Mouse (Mus musculus): ENCODE data around the gene Igfn1. TPM values are rescaled to one million over a fixed set of nuclear protein-coding genes. Genes with fewer than 3 reads are reported as not detected.
A peak's percentile ranks its signal among the peaks of the same experiment; 100 is the strongest.

Igfn1 gene
- polyA plus RNA-seq, 1 experiment from 2014 or later = 0.05 TPM

DNA sequence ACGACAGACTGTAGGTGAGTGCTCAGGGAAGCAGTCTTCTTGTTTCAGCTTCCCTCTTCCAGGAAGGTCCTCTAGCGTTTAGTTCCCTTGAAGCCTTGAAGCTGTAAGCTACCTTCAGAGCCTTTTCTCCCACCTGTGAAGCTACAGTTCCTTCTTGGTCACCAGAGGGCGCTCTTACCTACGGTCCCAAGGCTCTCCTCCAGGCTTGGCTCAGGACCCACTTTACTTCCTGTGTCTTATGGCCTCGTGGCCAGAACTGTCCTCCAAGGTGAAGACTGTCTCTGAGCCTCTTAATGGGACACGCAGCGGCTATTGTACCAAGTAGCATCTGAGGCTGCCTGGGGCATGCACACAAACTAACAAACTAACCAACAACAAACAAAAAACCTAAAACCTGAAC lies 60.4 kb downstream of the Igfn1 start:
- H3K4me3 ChIP-seq (ENCODE audit: low read length) = no peak overlapping the region
- no peaks in the 10 kb centered on the region; the same call in 1 of the 2 replicates for H3K27me3 ChIP-seq (replicated peaks; ENCODE audit: control insufficient read depth, insufficient read depth, low read length)
- H3K9me3 ChIP-seq (ENCODE audit: control insufficient read depth, low read length) = no peaks in the 10 kb centered on the region
- 12% methylated on average over 7 of the region's 7 CpGs for WGBS
- H3K4me2 ChIP-seq (ENCODE audit: low read depth, low read length) = no peak overlapping the region
- H3K4me1 ChIP-seq (ENCODE audit: control insufficient read depth, insufficient read depth, low read length) = no peaks in the 10 kb centered on the region
- H3K9ac ChIP-seq (ENCODE audit: low read depth, low read length) = no peak overlapping the region
- no peaks in the 10 kb centered on the region for H3K36me3 ChIP-seq (ENCODE audit: control insufficient read depth, insufficient read depth, low read length)
- H3K27ac ChIP-seq (ENCODE audit: low read length) = no peak overlapping the region
- peak; percentile 43; the same call in 1 of the 2 replicates for ATAC-seq

GRCm38 (mm10) chr1:135944526-135945259 lies 61.4 kb downstream of the Igfn1 start:
- H3K27me3 ChIP-seq (replicated peaks; ENCODE audit: control insufficient read depth, insufficient read depth, low read length) = no peaks in the 10 kb centered on the region; the same call in 1 of the 2 replicates
- H3K9ac ChIP-seq (ENCODE audit: low read depth, low read length) = no peak overlapping the region
- no peaks in the 10 kb centered on the region for H3K9me3 ChIP-seq (ENCODE audit: control insufficient read depth, low read length)
- no peak overlapping the region for H3K4me3 ChIP-seq (ENCODE audit: low read length)
- H3K36me3 ChIP-seq (ENCODE audit: control insufficient read depth, insufficient read depth, low read length) = no peaks in the 10 kb centered on the region
- ATAC-seq = peak; percentile 39
- H3K27ac ChIP-seq (ENCODE audit: low read length) = no peak overlapping the region
- H3K4me1 ChIP-seq (ENCODE audit: control insufficient read depth, insufficient read depth, low read length) = no peaks in the 10 kb centered on the region
- WGBS = 43% methylated on average over 12 of the region's 12 CpGs
- H3K4me2 ChIP-seq (ENCODE audit: low read depth, low read length) = no peak overlapping the region

- Histone ChIP-seq H3K9me3 (ENCODE audit: control insufficient read depth, low read length) (no peaks in the 10 kb centered on the region), H3K27me3 (replicated peaks; ENCODE audit: control insufficient read depth, insufficient read depth, low read length) (no peaks in the 10 kb centered on the region; the same call in 1 of the 2 replicates), H3K9ac (ENCODE audit: low read depth, low read length) (no peak overlapping the region), H3K36me3 (ENCODE audit: control insufficient read depth, insufficient read depth, low read length) (no peaks in the 10 kb centered on the region), H3K4me2 (ENCODE audit: low read depth, low read length) (no peak overlapping the region), H3K4me1 (ENCODE audit: control insufficient read depth, insufficient read depth, low read length) (no peaks in the 10 kb centered on the region), H3K4me3 (ENCODE audit: low read length) (no peak overlapping the region), H3K27ac (ENCODE audit: low read length) (no peak overlapping the region)
- ATAC-seq = no peak
- WGBS = 94% methylated on average over 2 of the region's 2 CpGs
These were observed 62.4 kb downstream of the Igfn1 start for GRCm38 (mm10) chr1:135943713-135944112.

- Histone ChIP-seq H3K27ac (ENCODE audit: low read length) (no peak overlapping the region), H3K4me3 (ENCODE audit: low read length) (no peak overlapping the region), H3K9ac (ENCODE audit: low read depth, low read length) (no peak overlapping the region), H3K36me3 (ENCODE audit: control insufficient read depth, insufficient read depth, low read length) (no peaks in the 10 kb centered on the region), H3K27me3 (replicated peaks; ENCODE audit: control insufficient read depth, insufficient read depth, low read length) (no peaks in the 10 kb centered on the region; the same call in 1 of the 2 replicates), H3K4me2 (ENCODE audit: low read depth, low read length) (no peak overlapping the region), H3K9me3 (ENCODE audit: control insufficient read depth, low read length) (no peaks in the 10 kb centered on the region), H3K4me1 (ENCODE audit: control insufficient read depth, insufficient read depth, low read length) (no peaks in the 10 kb centered on the region)
- no peak for ATAC-seq
- 34% methylated on average over 7 of the region's 7 CpGs for WGBS
These were observed 64.0 kb downstream of the Igfn1 start for GRCm38 (mm10) chr1:135942116-135942515.

DNA sequence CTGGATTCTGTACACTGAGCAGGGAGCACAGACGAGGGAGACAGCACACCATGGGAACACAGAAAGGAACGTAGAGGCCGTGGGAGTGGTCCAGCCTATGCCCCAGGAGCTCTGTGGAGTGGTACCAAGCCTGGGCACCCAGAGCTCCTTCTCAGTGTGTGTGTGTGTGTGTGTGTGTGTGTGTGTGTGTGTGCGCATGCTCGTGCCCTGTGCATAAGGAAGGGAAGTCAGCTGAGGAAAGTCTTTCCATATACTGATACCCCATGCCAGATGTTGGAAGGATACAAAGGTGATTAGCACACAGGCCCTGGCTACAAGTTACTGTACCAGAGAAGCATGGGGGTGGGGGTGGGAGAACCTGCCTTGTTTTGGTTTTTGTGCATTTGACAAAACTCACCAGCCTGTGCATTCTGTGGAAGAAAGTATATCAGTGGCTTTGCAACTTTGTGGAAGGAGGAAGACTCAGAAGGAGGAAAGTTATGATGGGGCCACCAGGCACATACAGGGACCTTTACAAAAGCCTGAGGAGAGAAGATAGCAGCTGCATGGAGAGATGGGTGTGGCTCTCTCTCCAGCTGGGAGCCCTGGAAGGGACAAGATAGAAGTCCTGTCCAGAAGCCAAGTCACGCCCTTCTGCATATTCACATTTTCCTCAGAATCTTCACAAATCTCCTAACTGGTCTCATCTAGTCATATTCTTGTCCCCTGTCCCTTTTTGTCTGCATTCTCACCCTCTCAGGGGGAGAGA lies 64.7 kb downstream of the Igfn1 start:
- H3K27me3 ChIP-seq (replicated peaks; ENCODE audit: control insufficient read depth, insufficient read depth, low read length) = no peaks in the 10 kb centered on the region; the same call in 1 of the 2 replicates
- no peak overlapping the region for H3K4me2 ChIP-seq (ENCODE audit: low read depth, low read length)
- no peak overlapping the region for H3K27ac ChIP-seq (ENCODE audit: low read length)
- H3K9ac ChIP-seq (ENCODE audit: low read depth, low read length) = no peak overlapping the region
- H3K4me1 ChIP-seq (ENCODE audit: control insufficient read depth, insufficient read depth, low read length) = no peaks in the 10 kb centered on the region
- H3K36me3 ChIP-seq (ENCODE audit: control insufficient read depth, insufficient read depth, low read length) = no peaks in the 10 kb centered on the region
- peak; percentile 75 for ATAC-seq
- no peaks in the 10 kb centered on the region for H3K9me3 ChIP-seq (ENCODE audit: control insufficient read depth, low read length)
- 73% methylated on average over 6 of the region's 6 CpGs for WGBS
- H3K4me3 ChIP-seq (ENCODE audit: low read length) = no peak overlapping the region

DNA sequence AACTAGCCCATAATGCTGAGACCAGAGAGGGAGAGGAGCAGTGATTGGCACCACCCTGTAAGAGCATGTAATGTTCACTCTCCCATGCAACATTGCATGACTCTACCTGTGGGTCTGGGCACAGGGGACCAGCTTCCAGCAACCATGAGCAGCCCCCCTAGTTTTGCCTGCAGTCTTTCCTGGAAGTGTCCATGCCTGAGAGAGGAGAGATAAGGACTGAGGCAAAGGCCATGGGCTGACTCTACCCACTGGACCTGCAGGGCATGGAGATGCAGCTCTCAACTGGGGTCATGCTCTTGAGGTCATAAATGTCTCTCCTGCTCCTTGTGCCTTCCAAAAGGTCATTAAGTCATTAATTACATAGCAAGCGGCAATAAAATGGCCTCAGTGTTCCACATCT lies 70.1 kb downstream of the Igfn1 start:
- no peak for ATAC-seq
- no peaks in the 10 kb centered on the region for H3K36me3 ChIP-seq (ENCODE audit: control insufficient read depth, insufficient read depth, low read length)
- H3K4me2 ChIP-seq (ENCODE audit: low read depth, low read length) = no peak overlapping the region
- H3K4me3 ChIP-seq (ENCODE audit: low read length) = no peak overlapping the region
- H3K4me1 ChIP-seq (ENCODE audit: control insufficient read depth, insufficient read depth, low read length) = no peaks in the 10 kb centered on the region
- H3K9me3 ChIP-seq (ENCODE audit: control insufficient read depth, low read length) = no peaks in the 10 kb centered on the region
- WGBS = 33% methylated on average over 1 of the region's 1 CpGs
- no peak overlapping the region for H3K27ac ChIP-seq (ENCODE audit: low read length)
- no peaks in the 10 kb centered on the region for H3K27me3 ChIP-seq (replicated peaks; ENCODE audit: control insufficient read depth, insufficient read depth, low read length)
- H3K9ac ChIP-seq (ENCODE audit: low read depth, low read length) = no peak overlapping the region

GRCm38 (mm10) chr1:135933704-135934293 lies 72.3 kb downstream of the Igfn1 start:
- Histone ChIP-seq H3K4me1 (ENCODE audit: control insufficient read depth, insufficient read depth, low read length) (no peaks in the 10 kb centered on the region), H3K27ac (ENCODE audit: low read length) (no peak overlapping the region), H3K4me2 (ENCODE audit: low read depth, low read length) (no peak overlapping the region), H3K4me3 (ENCODE audit: low read length) (no peak overlapping the region), H3K9me3 (ENCODE audit: control insufficient read depth, low read length) (no peaks in the 10 kb centered on the region), H3K9ac (ENCODE audit: low read depth, low read length) (no peak overlapping the region), H3K36me3 (ENCODE audit: control insufficient read depth, insufficient read depth, low read length) (no peaks in the 10 kb centered on the region), H3K27me3 (replicated peaks; ENCODE audit: control insufficient read depth, insufficient read depth, low read length) (no peaks in the 10 kb centered on the region)
- ATAC-seq = no peak
- WGBS = 74% methylated on average over 18 of the region's 18 CpGs

- no peak for ATAC-seq
- H3K36me3 ChIP-seq (ENCODE audit: control insufficient read depth, insufficient read depth, low read length) = no peaks in the 10 kb centered on the region
- H3K9ac ChIP-seq (ENCODE audit: low read depth, low read length) = no peak overlapping the region
- no peak overlapping the region for H3K27ac ChIP-seq (ENCODE audit: low read length)
- H3K4me2 ChIP-seq (ENCODE audit: low read depth, low read length) = no peak overlapping the region
- no peaks in the 10 kb centered on the region for H3K9me3 ChIP-seq (ENCODE audit: control insufficient read depth, low read length)
- no peak overlapping the region for H3K4me3 ChIP-seq (ENCODE audit: low read length)
- WGBS = 49% methylated on average over 3 of the region's 3 CpGs
- H3K4me1 ChIP-seq (ENCODE audit: control insufficient read depth, insufficient read depth, low read length) = no peaks in the 10 kb centered on the region
- no peaks in the 10 kb centered on the region for H3K27me3 ChIP-seq (replicated peaks; ENCODE audit: control insufficient read depth, insufficient read depth, low read length)
These were observed 76.3 kb downstream of the Igfn1 start for GRCm38 (mm10) chr1:135929876-135930275.

- H3K9ac ChIP-seq (ENCODE audit: low read depth, low read length) = no peak overlapping the region
- H3K4me3 ChIP-seq (ENCODE audit: low read length) = no peak overlapping the region
- H3K4me1 ChIP-seq (ENCODE audit: control insufficient read depth, insufficient read depth, low read length) = no peaks in the 10 kb centered on the region
- no peak for ATAC-seq
- 75% methylated on average over 5 of the region's 5 CpGs for WGBS
- H3K4me2 ChIP-seq (ENCODE audit: low read depth, low read length) = no peak overlapping the region
- peaks cover 8% of the 10 kb centered on the region for H3K27me3 ChIP-seq (replicated peaks; ENCODE audit: control insufficient read depth, insufficient read depth, low read length)
- no peaks in the 10 kb centered on the region for H3K9me3 ChIP-seq (ENCODE audit: control insufficient read depth, low read length)
- H3K36me3 ChIP-seq (ENCODE audit: control insufficient read depth, insufficient read depth, low read length) = no peaks in the 10 kb centered on the region
- no peak overlapping the region for H3K27ac ChIP-seq (ENCODE audit: low read length)
These were observed 80.3 kb downstream of the Igfn1 start for GRCm38 (mm10) chr1:135925848-135926247.

Data from intestine, embryonic 16.5 days (tissue).